Mouse (Mus musculus) midbrain, embryonic 12.5 days (tissue): ENCODE measurements at regions not wholly inside any gene's neighbourhood (a gene's known extent, or its start where the extent isn't known, plus 50 kb on each side); places are given as distances from the start of the nearest gene placed in this dataset. TPM values are rescaled to one million over a fixed set of nuclear protein-coding genes. Genes with fewer than 3 reads are reported as not detected.

ENCODE experiments used
- microRNA-seq: library from miRNA; unstranded; fragments of <30 nt; microRNA quantifications from one replicate; pipeline ENCODE4, GENCODE M21; 2017

Small RNA genes in the stretch of these regions (microRNA-seq; reads per million reads assigned to microRNA genes)
- gene Gm25942 = not detected
